Mouse (Mus musculus): ENCODE data around the gene Brpf3. TPM values are rescaled to one million over a fixed set of nuclear protein-coding genes. Genes with fewer than 3 reads are reported as not detected.

The Brpf3 gene
- polyA plus RNA-seq, 1 experiment from 2014 or later, result 9.8 TPM

DNA sequence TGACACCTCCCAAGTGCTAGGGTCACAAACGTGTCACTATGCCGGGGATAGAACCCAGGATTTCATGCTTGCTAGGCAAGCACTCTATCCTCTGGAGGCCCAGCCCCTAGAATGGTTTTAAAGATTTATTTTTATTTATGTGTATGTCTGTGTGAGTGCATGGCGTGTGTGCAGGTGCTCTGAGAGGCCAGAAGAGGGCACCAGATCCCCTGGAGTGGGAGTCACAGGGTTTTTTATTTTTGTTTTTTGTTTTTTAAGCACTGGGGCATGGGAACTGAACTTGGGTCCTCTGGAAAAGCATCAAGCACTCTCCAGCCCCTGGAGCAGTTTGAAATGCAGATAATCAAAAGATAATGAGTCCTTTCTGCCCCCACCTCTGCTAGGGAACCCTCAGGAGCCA, 24.1 kb upstream of the Brpf3 start:
- 94% methylated on average over 3 of the region's 3 CpGs for WGBS
- peaks cover 6% of the 10 kb centered on the region for H3K27me3 ChIP-seq (ENCODE audit: insufficient read depth, poor library complexity, severe bottlenecking)
- H3K27ac ChIP-seq, result 0 out of 2 replicates have a peak overlapping the region, but pooled peaks have one; percentile 8
- DNase-seq (ENCODE audit: low spot score), result no peak
- peaks cover 11% of the 10 kb centered on the region; the same call in 1 of the 2 replicates for H3K4me1 ChIP-seq (replicated peaks)
- H3K4me3 ChIP-seq, result no peak overlapping the region
- no peaks in the 10 kb centered on the region for H3K36me3 ChIP-seq
- H3K9me3 ChIP-seq, result no peaks in the 10 kb centered on the region

DNA sequence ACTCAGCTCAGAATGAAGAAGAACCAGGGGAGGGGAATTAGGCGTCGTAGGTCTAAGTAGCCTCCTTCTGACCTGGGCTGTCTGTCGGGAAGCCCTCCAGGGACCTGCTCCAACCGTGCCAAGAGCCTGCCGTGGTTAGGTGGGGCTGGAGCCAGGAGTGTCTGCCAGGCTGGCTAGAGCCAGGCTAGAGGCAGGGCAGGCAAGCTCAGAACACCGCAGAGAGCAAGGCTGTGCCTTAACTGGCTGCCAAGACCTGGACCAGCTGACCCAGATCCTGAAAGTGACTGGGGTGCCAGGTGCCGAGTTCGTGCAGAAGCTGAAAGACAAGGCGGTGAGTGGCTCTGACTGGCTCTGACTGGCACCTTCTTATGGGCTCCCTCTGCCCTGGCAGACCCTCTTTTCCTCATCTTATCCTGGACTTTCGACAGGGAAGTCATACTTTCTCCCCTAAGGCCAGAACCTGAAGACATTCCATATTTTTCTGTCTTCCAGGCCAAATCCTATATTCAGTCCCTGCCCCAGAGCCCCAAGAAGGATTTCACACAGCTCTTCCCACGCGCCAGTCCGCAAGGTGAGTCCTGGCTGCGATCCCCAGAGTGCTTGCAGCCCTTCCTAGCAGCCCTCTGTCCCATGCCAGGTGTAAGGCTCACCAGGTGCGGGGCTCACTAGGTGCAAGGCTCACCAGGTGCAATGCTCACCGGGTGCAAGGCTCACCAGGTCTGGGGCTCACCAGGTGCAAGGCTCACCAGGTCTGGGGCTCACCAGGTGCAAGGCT, 23.5 kb upstream of the Brpf3 start:
- peaks cover 11% of the 10 kb centered on the region; the same call in 1 of the 2 replicates for H3K4me1 ChIP-seq (replicated peaks)
- DNase-seq (ENCODE audit: low spot score), result no peak
- 0 out of 2 replicates have a peak overlapping the region, but pooled peaks have one; percentile 8 for H3K27ac ChIP-seq
- no peaks in the 10 kb centered on the region for H3K36me3 ChIP-seq
- no peak overlapping the region for H3K4me3 ChIP-seq
- H3K9me3 ChIP-seq, result no peaks in the 10 kb centered on the region
- no peaks in the 10 kb centered on the region for H3K27me3 ChIP-seq (ENCODE audit: insufficient read depth, poor library complexity, severe bottlenecking)
- 90% methylated on average over 16 of the region's 16 CpGs for WGBS

- Histone ChIP-seq H3K27me3 (ENCODE audit: insufficient read depth, poor library complexity, severe bottlenecking) (no peaks in the 10 kb centered on the region), H3K36me3 (no peaks in the 10 kb centered on the region), H3K9me3 (no peaks in the 10 kb centered on the region), H3K27ac (no peak overlapping the region), H3K4me3 (no peak overlapping the region), H3K4me1 (replicated peaks) (peaks cover 11% of the 10 kb centered on the region; the same call in 1 of the 2 replicates)
- DNase-seq (ENCODE audit: low spot score), result no peak
- WGBS, result 90% methylated on average over 3 of the region's 3 CpGs
These were observed 21.2 kb upstream of the Brpf3 start for GRCm38 (mm10) chr17:28779735-28780134.

- 82% methylated on average over 3 of the region's 3 CpGs for WGBS
- Histone ChIP-seq H3K9me3 (no peaks in the 10 kb centered on the region), H3K27me3 (ENCODE audit: insufficient read depth, poor library complexity, severe bottlenecking) (no peaks in the 10 kb centered on the region), H3K4me3 (no peak overlapping the region), H3K27ac (no peak overlapping the region), H3K4me1 (replicated peaks) (peaks cover 11% of the 10 kb centered on the region; the same call in 1 of the 2 replicates), H3K36me3 (no peaks in the 10 kb centered on the region)
- DNase-seq (ENCODE audit: low spot score), result no peak
These were observed 20.1 kb upstream of the Brpf3 start for GRCm38 (mm10) chr17:28780836-28781235.

DNA sequence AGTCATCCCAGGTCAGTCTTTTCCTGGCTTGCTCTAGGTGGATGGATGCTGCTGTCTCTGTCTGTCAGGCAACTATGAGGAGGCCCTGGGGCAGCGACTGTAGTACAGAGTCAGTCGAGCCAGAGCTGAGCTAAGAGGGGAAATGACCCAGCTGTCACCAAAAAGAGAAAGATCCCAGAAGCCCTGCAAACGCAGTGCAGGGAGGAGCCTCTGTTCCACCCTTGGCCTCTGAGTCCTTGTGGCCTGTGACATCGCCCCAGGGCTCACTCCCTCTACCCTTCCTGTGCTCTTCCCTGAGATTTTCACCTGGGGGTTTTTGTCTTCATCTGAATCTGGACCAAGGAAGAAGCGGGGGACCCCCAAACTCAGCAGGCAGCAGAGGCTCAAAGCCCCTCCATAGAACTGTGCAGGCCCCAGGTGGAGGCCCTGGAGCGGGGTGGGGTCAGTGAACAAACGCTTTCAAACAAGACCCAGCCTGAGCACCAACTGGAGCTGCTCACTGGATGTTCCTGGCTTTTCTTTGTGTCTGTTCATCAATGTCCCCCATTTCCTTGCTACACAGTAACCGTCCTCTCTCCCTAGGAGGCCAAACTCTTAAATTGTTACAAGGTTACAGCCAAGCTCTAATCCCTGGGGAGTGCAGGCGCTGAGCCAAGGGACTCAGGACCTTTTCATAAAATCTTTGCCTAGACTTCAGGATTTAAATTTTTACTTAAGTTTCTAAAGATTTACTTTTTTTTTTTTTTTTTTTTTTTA, 19.4 kb upstream of the Brpf3 start:
- DNase-seq (ENCODE audit: low spot score), result no peak
- Histone ChIP-seq H3K4me1 (replicated peaks) (peaks cover 11% of the 10 kb centered on the region; the same call in 1 of the 2 replicates), H3K9me3 (no peaks in the 10 kb centered on the region), H3K27ac (peak overlapping the region; percentile 59; the same call in 1 of the 2 replicates), H3K36me3 (no peaks in the 10 kb centered on the region), H3K27me3 (ENCODE audit: insufficient read depth, poor library complexity, severe bottlenecking) (no peaks in the 10 kb centered on the region), H3K4me3 (no peak overlapping the region)
- 58% methylated on average over 9 of the region's 9 CpGs for WGBS

GRCm38 (mm10) chr17:28785036-28785435, 15.9 kb upstream of the Brpf3 start:
- Histone ChIP-seq H3K4me3 (no peak overlapping the region), H3K27ac (no peak overlapping the region), H3K4me1 (replicated peaks) (peaks cover 11% of the 10 kb centered on the region; the same call in 1 of the 2 replicates), H3K36me3 (no peaks in the 10 kb centered on the region), H3K27me3 (ENCODE audit: insufficient read depth, poor library complexity, severe bottlenecking) (no peaks in the 10 kb centered on the region), H3K9me3 (no peaks in the 10 kb centered on the region)
- 85% methylated on average over 3 of the region's 3 CpGs for WGBS
- DNase-seq (ENCODE audit: low spot score), result no peak

DNA sequence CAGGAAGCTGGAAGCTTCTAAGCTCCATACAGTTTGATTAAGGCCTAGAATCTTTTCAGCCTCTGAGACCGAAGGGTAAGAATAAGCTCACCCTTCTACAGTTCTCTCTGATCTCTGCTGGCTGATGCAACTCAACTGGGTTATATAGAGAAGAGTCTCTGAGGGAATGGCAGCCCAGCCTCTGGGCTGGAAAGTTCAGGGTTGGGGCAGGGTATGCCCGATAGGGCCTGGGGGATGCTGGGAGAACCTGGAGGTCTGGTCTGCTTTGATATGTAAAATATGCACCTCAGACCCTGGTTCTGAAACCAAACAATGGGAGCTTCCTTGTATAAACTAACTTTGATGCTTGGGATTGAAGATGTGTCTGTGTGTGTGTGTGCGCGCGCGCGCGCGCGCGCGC, 13.4 kb upstream of the Brpf3 start:
- no peak overlapping the region for H3K27ac ChIP-seq
- no peaks in the 10 kb centered on the region for H3K36me3 ChIP-seq
- H3K27me3 ChIP-seq (ENCODE audit: insufficient read depth, poor library complexity, severe bottlenecking), result no peaks in the 10 kb centered on the region
- DNase-seq (ENCODE audit: low spot score), result no peak
- 95% methylated on average over 12 of the region's 12 CpGs for WGBS
- no peaks in the 10 kb centered on the region; the same call in 1 of the 2 replicates for H3K4me1 ChIP-seq (replicated peaks)
- H3K4me3 ChIP-seq, result no peak overlapping the region
- no peaks in the 10 kb centered on the region for H3K9me3 ChIP-seq

DNA sequence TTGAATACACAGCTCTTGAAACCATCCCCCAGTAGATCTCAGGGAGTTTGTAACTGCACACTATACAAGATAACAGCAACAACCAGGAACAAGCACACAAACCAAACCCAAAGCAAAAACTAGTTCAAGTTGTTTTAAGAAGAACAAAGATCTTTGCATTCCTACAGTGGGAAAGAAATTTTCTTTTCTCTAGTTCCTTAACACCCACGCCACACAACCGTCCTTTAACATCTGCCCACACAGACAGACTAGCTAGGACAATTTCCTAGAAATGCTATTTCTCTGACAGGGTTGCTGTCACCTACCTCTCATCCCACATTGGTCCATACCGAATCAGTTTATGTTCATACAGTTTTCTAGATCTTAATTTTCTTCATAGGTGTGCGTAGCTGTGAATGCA, 3.9 kb upstream of the Brpf3 start:
- 93% methylated on average over 4 of the region's 4 CpGs for WGBS
- H3K27me3 ChIP-seq (ENCODE audit: insufficient read depth, poor library complexity, severe bottlenecking), result no peaks in the 10 kb centered on the region
- H3K9me3 ChIP-seq, result peaks cover 5% of the 10 kb centered on the region; the same call in 1 of the 2 replicates
- H3K4me1 ChIP-seq (replicated peaks), result peaks cover 20% of the 10 kb centered on the region
- H3K4me3 ChIP-seq, result no peak overlapping the region
- no peaks in the 10 kb centered on the region for H3K36me3 ChIP-seq
- no peak for DNase-seq (ENCODE audit: low spot score)
- no peak overlapping the region for H3K27ac ChIP-seq

- Histone ChIP-seq H3K4me1 (replicated peaks) (peaks cover 32% of the 10 kb centered on the region), H3K27me3 (ENCODE audit: insufficient read depth, poor library complexity, severe bottlenecking) (no peaks in the 10 kb centered on the region), H3K9me3 (peaks cover 5% of the 10 kb centered on the region; the same call in 1 of the 2 replicates), H3K4me3 (peak overlapping the region; percentile 89), H3K36me3 (peaks cover 5% of the 10 kb centered on the region; the same call in 1 of the 2 replicates), H3K27ac (peak overlapping the region; percentile 100)
- 20% methylated on average over 14 of the region's 14 CpGs for WGBS
- no peak for DNase-seq (ENCODE audit: low spot score)
These were observed 1.4 kb upstream of the Brpf3 start for GRCm38 (mm10) chr17:28799291-28800160.

GRCm38 (mm10) chr17:28800281-28800670, 614 bp upstream of the Brpf3 start:
- WGBS, result under 1% methylated on average over 15 of the region's 15 CpGs
- H3K27me3 ChIP-seq (ENCODE audit: insufficient read depth, poor library complexity, severe bottlenecking), result no peaks in the 10 kb centered on the region
- no peak for DNase-seq (ENCODE audit: low spot score)
- H3K9me3 ChIP-seq, result peaks cover 1% of the 10 kb centered on the region; the same call in 1 of the 2 replicates
- peak overlapping the region; percentile 89 for H3K4me3 ChIP-seq
- H3K27ac ChIP-seq, result peak overlapping the region; percentile 100
- H3K36me3 ChIP-seq, result peaks cover 13% of the 10 kb centered on the region
- H3K4me1 ChIP-seq (replicated peaks), result peaks cover 32% of the 10 kb centered on the region

GRCm38 (mm10) chr17:28801474-28802005, 650 bp downstream of the Brpf3 start:
- peak overlapping the region; percentile 100 for H3K27ac ChIP-seq
- WGBS, result under 1% methylated on average over 41 of the region's 42 CpGs
- peak; percentile 99 for DNase-seq (ENCODE audit: low spot score)
- peak overlapping the region; percentile 89 for H3K4me3 ChIP-seq
- no peaks in the 10 kb centered on the region for H3K9me3 ChIP-seq
- H3K4me1 ChIP-seq (replicated peaks), result peaks cover 32% of the 10 kb centered on the region
- peaks cover 25% of the 10 kb centered on the region for H3K36me3 ChIP-seq
- H3K27me3 ChIP-seq (ENCODE audit: insufficient read depth, poor library complexity, severe bottlenecking), result no peaks in the 10 kb centered on the region

GRCm38 (mm10) chr17:28802006-28802481, 1.2 kb downstream of the Brpf3 start:
- WGBS, result 1% methylated on average over 18 of the region's 18 CpGs
- H3K4me3 ChIP-seq, result peak overlapping the region; percentile 89
- H3K36me3 ChIP-seq, result peaks cover 30% of the 10 kb centered on the region
- H3K4me1 ChIP-seq (replicated peaks), result peaks cover 32% of the 10 kb centered on the region
- H3K27ac ChIP-seq, result peak overlapping the region; percentile 100
- peak; percentile 53 for DNase-seq (ENCODE audit: low spot score)
- no peaks in the 10 kb centered on the region for H3K9me3 ChIP-seq
- no peaks in the 10 kb centered on the region for H3K27me3 ChIP-seq (ENCODE audit: insufficient read depth, poor library complexity, severe bottlenecking)

Measured in hindbrain, embryonic 10.5 days (tissue).